Mouse (Mus musculus) retina, postnatal 1 day (tissue): ENCODE data around the gene Mipep.
A peak's percentile ranks its signal among the peaks of the same experiment; 100 is the strongest.

Experiments
- DNase-seq: peaks from one replicate; pipeline ENCODE4 v3.0.0-alpha.2; 2012

The Mipep gene

DNA sequence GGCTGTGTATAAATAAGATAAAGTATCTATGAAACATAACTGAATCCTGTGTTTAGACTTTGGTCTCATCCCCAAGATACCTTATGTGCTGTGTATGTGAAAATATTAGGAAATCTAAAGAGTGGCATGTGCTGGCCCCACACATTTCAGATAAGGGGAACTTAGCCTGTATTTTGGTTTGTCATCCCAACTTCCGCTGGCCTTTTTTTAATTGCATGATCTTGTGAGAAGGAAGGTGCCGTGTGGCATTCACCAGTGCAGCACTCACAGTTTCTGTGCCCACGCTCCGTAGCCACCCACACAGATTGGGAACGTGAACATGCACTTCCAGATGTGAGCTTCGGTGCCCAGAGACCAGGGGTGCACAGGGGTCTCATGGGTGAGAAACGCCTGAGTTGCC lies 26.7 kb upstream of the Mipep start:
- DNase-seq: no peak

DNA sequence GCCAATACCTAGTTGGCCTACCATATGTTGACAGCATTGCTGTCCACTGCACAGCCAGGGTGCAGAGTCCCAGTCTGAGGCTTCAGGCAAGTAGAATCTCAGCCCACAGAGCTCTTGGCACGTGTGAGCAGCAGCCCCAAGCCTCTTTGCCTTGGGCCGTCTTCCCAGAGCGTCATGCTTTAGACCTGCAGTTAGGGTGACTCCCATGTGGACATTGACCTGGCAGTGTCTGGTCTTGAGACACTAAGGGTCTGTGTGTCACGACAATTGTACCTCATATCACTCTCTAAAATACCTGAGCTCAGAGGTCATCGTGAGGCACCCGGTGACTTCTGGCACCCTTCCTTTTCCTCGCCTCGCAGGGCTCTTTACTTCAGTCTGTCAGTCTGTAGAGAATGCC lies 25.3 kb upstream of the Mipep start:
- DNase-seq: no peak

GRCm38 (mm10) chr14:60761801-60762200 lies 22.6 kb upstream of the Mipep start:
- DNase-seq: no peak

GRCm38 (mm10) chr14:60762754-60763153 lies 21.6 kb upstream of the Mipep start:
- no peak for DNase-seq

DNA sequence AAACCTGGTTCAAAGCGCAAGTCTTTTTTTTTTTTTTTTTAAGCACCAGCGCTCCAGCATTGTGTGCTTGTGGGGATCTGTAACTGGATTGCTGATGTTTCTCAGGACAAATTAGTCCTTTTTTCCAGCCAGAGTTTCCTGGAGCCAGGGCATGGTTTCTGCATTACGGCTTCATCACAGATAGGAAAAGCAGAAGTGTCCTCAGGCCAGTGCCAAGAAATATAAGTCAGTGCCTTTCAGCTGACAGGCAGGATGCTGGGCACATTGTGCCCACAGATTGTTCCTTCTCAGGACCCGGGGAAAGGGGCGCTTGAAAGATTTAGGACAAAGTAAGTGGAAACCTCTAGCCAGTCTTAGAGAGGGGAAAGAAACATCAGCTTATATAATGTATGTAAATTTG lies 20.6 kb upstream of the Mipep start:
- DNase-seq: no peak

GRCm38 (mm10) chr14:60764526-60764925 lies 19.8 kb upstream of the Mipep start:
- DNase-seq: no peak

- DNase-seq: peak; percentile 81
Measured at GRCm38 (mm10) chr14:60765025-60765424, 19.3 kb upstream of the Mipep start.

DNA sequence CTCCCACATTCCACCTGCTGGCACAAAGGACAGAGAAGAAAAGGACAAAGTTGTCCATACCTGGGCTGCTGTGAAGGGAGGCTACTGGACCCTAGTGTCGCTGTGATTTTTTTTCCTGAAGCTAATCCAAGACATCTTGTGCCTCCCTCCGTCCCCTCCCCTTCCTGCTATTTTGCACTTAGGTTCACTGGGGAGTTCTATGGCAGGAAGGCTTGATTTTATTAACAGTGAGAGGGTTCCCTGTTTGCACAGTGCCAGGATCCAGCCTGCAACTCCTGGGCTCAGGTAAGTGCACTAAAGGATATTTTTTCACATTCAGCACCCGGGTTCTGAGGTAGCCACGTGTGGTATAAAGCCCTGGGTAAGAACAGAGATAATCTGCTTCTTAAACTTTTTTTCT lies 16.5 kb upstream of the Mipep start, which contains the start of gene C1qtnf9:
Gene C1qtnf9, plus strand, starts transcription at position 251 of the 400 bp plus-strand sequence.
- no peak for DNase-seq

GRCm38 (mm10) chr14:60769340-60769739 lies 15.0 kb upstream of the Mipep start:
- peak; percentile 46 for DNase-seq

DNA sequence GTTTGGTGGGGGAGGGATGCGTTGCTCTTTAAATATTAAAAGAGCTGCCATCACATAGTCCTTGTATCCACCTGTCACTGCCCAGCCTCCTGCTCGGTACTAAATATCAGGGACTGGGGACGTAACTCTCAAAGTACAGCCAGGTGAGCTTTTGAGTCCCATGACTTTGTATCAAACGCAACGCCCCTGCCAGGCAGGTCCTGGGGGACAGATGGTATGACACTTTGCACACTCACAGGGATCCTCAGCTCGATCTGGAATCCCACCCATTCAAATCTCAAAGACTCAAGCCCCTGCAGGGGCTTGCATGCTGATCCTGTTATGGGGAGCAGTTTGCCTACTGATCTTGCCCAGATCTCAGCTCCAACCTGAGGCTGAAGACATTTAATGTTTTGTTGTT lies 13.8 kb upstream of the Mipep start:
- no peak for DNase-seq

DNA sequence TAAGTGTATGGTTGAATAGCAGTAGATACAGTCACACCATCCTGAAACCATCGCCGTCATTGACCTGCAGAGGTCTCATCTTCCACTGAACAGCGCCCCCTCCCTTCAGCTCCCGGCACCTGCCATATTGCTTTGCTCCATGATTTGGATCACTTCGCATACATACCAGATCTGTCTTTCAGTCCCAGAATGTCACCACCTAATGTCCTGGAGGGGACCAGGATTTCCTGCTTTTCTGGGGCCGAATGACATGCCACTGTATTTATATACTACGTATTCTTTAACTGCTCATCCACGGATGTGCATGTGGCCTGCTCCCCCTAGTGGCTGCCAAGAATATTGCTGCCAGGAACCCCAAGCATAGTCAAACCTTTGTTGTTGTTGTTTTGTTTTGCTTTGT lies 13.3 kb upstream of the Mipep start:
- DNase-seq: peak; percentile 81

GRCm38 (mm10) chr14:60773476-60773875 lies 10.9 kb upstream of the Mipep start:
- DNase-seq: no peak

- DNase-seq: no peak
Measured at GRCm38 (mm10) chr14:60776521-60776920, 7.9 kb upstream of the Mipep start.

DNA sequence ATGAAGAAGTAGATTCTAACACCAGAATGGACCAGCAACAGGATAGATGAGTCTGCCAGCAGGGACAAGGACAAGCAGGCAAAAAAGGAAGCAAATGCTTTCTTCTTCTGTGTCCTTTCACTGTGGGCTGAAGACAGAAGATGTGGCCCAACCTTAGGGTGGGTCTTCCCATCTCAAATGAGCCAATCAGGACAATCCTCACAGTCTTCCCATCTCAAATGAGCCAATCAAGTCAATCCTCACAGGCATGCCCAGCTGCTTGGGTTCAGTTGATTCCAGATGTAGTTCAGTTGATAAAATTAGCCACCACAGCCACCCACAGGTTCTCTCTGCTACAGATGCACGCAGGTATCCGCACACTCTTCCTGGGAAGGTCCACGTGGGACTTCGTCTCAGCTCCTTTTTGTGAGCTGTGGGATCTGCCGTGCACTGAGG lies 6.9 kb upstream of the Mipep start:
- DNase-seq: no peak

DNA sequence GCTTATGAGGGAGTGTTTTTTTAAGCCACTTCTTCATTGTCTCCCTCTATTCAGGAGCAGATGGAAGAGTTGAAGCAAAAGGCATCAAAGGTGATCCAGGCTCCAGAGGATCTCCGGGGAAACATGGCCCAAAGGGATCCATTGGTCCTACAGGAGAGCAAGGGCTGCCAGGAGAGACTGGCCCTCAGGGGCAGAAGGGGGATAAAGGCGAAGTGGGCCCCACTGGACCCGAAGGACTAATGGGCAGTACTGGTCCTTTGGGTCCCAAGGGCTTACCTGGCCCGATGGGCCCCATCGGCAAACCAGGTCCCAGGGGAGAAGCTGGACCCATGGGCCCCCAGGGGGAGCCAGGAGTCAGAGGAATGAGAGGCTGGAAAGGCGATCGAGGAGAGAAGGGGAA lies 5.2 kb upstream of the Mipep start:
- no peak for DNase-seq

GRCm38 (mm10) chr14:60782121-60782656 lies 2.2 kb upstream of the Mipep start:
- peak; percentile 32 for DNase-seq

DNA sequence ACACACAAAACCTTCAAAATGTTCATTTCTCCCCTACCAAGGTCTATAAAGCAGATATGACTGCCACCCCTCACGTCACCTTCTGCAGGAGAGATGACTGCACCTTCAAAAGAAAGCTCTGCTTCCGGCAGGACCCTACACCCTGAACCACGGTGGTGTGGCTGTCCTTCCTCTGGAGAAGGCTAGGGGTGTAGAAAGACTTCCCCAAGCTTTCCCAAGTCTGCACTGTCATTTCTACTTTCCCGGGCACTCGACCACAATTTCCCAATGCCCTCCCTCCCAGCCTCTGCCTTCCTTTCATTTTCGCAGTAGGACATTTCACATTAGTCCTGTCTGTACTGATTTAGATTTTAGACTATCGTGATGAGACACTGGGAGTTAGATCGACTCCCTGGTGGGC lies 1.2 kb upstream of the Mipep start:
- no peak for DNase-seq

DNA sequence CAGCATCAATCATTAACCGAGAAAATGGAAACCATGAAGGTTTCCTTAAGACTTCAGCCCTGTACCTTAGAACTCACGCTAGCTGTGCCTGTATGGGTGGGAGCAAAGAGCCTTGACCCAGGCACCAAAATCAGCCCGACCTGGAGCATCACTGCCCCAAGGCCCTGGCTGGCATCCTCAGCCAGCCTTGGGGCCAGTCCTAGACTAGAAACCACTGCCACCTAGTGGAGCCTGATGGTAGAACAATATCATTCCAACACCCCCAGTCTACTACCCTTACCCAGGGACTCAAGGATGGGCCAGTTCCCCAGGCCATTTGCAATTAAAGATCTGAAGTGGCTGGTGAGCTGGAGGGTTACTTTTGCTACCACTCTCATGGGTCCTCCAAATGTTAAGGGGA lies 5.7 kb downstream of the Mipep start:
- peak; percentile 76 for DNase-seq

- DNase-seq: no peak
Measured at GRCm38 (mm10) chr14:60796600-60797322, 12.4 kb downstream of the Mipep start.

DNA sequence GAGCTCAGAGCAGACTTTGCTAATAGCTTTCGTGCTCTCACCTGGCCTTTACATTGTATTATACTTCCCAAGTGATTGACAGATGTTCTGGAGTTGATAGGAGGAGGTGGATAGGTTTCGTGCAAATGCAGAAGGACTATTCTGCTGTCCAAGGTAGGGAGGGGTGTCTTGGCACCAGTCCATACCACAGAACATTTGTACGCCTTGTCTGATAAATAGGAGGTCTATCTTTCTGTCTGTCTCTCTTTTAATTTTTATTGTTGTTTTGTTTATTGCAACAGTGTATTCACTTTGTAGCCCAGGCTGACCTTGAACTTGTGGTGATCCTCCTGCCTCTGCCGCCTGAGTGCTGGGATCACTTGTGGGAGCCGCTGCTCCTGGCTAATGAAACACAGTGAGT lies 13.2 kb downstream of the Mipep start:
- DNase-seq: no peak

DNA sequence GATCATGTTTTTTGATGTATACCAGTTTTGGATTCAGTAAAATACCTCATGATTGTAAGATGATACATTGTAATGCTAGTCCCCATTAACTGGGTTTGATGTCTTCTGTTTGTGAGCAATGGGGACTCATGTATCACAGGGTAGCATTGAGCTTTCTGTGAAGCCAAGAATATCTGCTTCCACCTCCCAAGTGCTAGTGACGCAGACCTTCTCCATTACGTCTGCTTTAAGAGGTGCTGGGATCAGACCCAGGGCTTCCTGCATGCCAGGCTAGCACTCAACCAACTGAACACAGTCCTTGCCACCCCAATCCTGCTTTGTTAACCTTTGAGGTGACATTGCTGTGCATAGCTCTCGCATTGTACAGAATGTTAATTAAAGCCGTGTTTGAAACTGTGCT lies 14.3 kb downstream of the Mipep start:
- DNase-seq: no peak

GRCm38 (mm10) chr14:60799762-60800728 lies 15.7 kb downstream of the Mipep start:
- peak; percentile 75 for DNase-seq

DNA sequence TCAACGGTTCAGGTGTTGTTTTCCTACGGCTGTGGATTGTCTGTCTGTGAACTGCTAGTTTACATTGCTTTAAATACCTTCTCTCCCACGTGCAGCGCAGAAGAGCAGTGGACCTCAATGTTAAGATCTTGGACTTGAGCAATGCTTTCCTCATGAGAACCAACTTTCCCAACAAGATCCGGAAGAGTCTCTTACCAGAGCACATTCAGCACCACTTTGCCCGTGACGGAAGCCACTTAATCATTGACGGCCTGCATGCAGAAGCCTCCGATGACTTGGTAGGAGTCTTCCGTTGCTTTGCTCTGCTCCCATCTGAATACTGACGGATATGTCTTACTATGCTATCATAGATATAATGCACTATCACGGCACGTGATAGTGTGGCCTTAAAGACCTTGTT lies 17.7 kb downstream of the Mipep start:
- no peak for DNase-seq

- no peak for DNase-seq
Measured at GRCm38 (mm10) chr14:60804978-60805377, 20.6 kb downstream of the Mipep start.
